In the genomic region with DNA sequence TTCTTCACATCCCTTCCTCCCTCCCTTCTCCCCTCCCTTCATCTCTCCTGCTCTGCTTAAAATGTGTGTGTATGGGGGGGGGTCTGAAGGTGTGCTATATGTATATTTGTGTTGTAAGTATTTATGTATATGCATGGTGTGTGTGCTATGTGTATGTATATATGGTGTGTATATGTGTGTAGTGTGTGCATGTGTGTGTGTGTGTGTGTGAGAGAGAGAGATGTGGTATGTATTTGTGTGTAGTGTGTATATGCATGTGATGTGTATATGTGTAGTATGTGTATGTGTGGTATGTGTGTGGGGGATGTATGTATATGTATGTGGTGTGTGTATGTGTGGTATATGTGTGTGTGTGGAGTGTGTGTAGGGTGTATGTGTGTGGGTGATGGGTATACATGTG, we compare ENCODE assay signal across 33 mouse cellular contexts. TPM values are rescaled to one million over a fixed set of nuclear protein-coding genes. Genes with fewer than 3 reads are reported as not detected.
DNase-seq lines count a peak whose midpoint lies in the region; ATAC-seq and TF ChIP-seq lines count a peak whose summit lies in the region.
"Had no signal": no experiment of that assay in that cellular context is flagged by ENCODE, and none has a peak within 500 bp of the region (broad histone marks: within the 10 kb centered on the region; RNA-seq: fewer than 3 reads in every experiment).

No protein-coding gene starts in this region.

- no peak for ATAC-seq in kidney, embryonic 14.5 days (ENCODE audit: low FRiP score, low TSS enrichment)
- peak; percentile 28; the same call in 1 of the 2 replicates for ATAC-seq in lung, embryonic 16.5 days (ENCODE audit: low read depth)
- ATAC-seq in liver, embryonic 15.5 days (ENCODE audit: insufficient read depth): 0 out of 2 replicates have a peak, but pooled peaks have one; percentile 11
- peak; percentile 42; the same call in 1 of the 2 replicates for ATAC-seq in stomach, postnatal 0 days (ENCODE audit: low FRiP score, low TSS enrichment)
- ATAC-seq: forebrain, embryonic 14.5 days; hindbrain, embryonic 16.5 days had no signal

- peaks cover 19% of the 10 kb centered on the region for H3K4me1 ChIP-seq in kidney, adult 2 months (ENCODE audit: control insufficient read depth, insufficient read depth, low read length)
- H3K4me1 ChIP-seq in kidney, embryonic 14.5 days (ENCODE audit: control insufficient read depth, insufficient read depth, low read length): no peaks in the 10 kb centered on the region
- H3K4me1 ChIP-seq in lung, embryonic 16.5 days (replicated peaks; ENCODE audit: control insufficient read depth, insufficient read depth, low read length): no peaks in the 10 kb centered on the region
- H3K4me1 ChIP-seq in lung, adult 2 months (ENCODE audit: control insufficient read depth, insufficient read depth, low read length): no peaks in the 10 kb centered on the region
- H3K4me1 ChIP-seq in liver, embryonic 15.5 days (replicated peaks): peaks cover 24% of the 10 kb centered on the region
- no peaks in the 10 kb centered on the region for H3K4me1 ChIP-seq in stomach, postnatal 0 days (replicated peaks; ENCODE audit: control insufficient read depth, insufficient read depth)
- H3K4me1 ChIP-seq: heart, embryonic 12.5 days; heart, embryonic 15.5 days; hindbrain, embryonic 13.5 days had no signal

- no peaks in the 10 kb centered on the region for H3K9me3 ChIP-seq in kidney, embryonic 14.5 days (ENCODE audit: control insufficient read depth, low read length)
- no peaks in the 10 kb centered on the region for H3K9me3 ChIP-seq in lung, embryonic 16.5 days (ENCODE audit: control insufficient read depth, low read length)
- H3K9me3 ChIP-seq in liver, embryonic 15.5 days (replicated peaks): no peaks in the 10 kb centered on the region
- H3K9me3 ChIP-seq in stomach, postnatal 0 days (ENCODE audit: control insufficient read depth, low read length): no peaks in the 10 kb centered on the region
- H3K9me3 ChIP-seq: heart, embryonic 12.5 days; heart, embryonic 15.5 days; hindbrain, embryonic 10.5 days; hindbrain, embryonic 13.5 days had no signal

- no peak overlapping the region for H3K4me3 ChIP-seq in kidney, adult 2 months (ENCODE audit: insufficient read depth, low read depth, low read length)
- H3K4me3 ChIP-seq in kidney, embryonic 14.5 days (ENCODE audit: low read length): no peak overlapping the region
- no peak overlapping the region for H3K4me3 ChIP-seq in lung, embryonic 16.5 days (ENCODE audit: low read length)
- H3K4me3 ChIP-seq in lung, adult 2 months (replicated peaks; ENCODE audit: extremely low read depth, low read depth, low read length): no peak overlapping the region
- H3K4me3 ChIP-seq in liver, embryonic 15.5 days (replicated peaks): no peak overlapping the region
- no peak overlapping the region for H3K4me3 ChIP-seq in stomach, postnatal 0 days (ENCODE audit: low read depth, low read length)
- H3K4me3 ChIP-seq: gastrocnemius, adult 2 months; heart, embryonic 12.5 days; heart, embryonic 15.5 days; hindbrain, embryonic 10.5 days; hindbrain, embryonic 13.5 days had no signal

- no peak for DNase-seq in kidney, adult 2 months
- no peak for DNase-seq in lung, adult 2 months
- no peak for DNase-seq in stomach, postnatal 0 days (ENCODE audit: low spot score)
- no peak for DNase-seq in embryo, embryonic 10.5 days (ENCODE audit: low spot score)
- DNase-seq in testis, postnatal 14 days (ENCODE audit: low spot score): no peak
- DNase-seq: adrenal gland, adult 8-10 months; adrenal gland, postnatal 25 days; B cell, adult 2 months; cerebellum, adult 8-10 months; cerebellum, postnatal 10 days; cerebellum, postnatal 36 days; forebrain, postnatal 0 days; gastrocnemius, adult 2 months; gastrocnemius, postnatal 25 days; heart, adult 18-20 months; heart, postnatal 10 days; heart, postnatal 36 days had no signal

- H3K27ac ChIP-seq in kidney, adult 2 months (ENCODE audit: insufficient read depth, low read depth, low read length): peak overlapping the region; percentile 88
- H3K27ac ChIP-seq in kidney, embryonic 14.5 days (ENCODE audit: low read depth, low read length): no peak overlapping the region
- H3K27ac ChIP-seq in lung, embryonic 16.5 days (ENCODE audit: low read length): no peak overlapping the region
- H3K27ac ChIP-seq in liver, embryonic 15.5 days (replicated peaks): no peak overlapping the region
- H3K27ac ChIP-seq in stomach, postnatal 0 days (replicated peaks): no peak overlapping the region
- H3K27ac ChIP-seq: gastrocnemius, adult 2 months; heart, embryonic 15.5 days; hindbrain, embryonic 10.5 days; hindbrain, embryonic 13.5 days had no signal

- no peaks in the 10 kb centered on the region for H3K36me3 ChIP-seq in kidney, adult 2 months (ENCODE audit: control insufficient read depth, insufficient read depth, low read length)
- no peaks in the 10 kb centered on the region for H3K36me3 ChIP-seq in kidney, embryonic 14.5 days (ENCODE audit: control insufficient read depth, insufficient read depth, low read length)
- H3K36me3 ChIP-seq in lung, embryonic 16.5 days (ENCODE audit: control insufficient read depth, insufficient read depth, low read length): no peaks in the 10 kb centered on the region
- H3K36me3 ChIP-seq in liver, embryonic 15.5 days (replicated peaks): no peaks in the 10 kb centered on the region
- H3K36me3 ChIP-seq in stomach, postnatal 0 days (ENCODE audit: control insufficient read depth, insufficient read depth, low read length): no peaks in the 10 kb centered on the region
- H3K36me3 ChIP-seq: heart, embryonic 12.5 days; heart, embryonic 15.5 days; hindbrain, embryonic 10.5 days; hindbrain, embryonic 13.5 days had no signal

- H3K4me2 ChIP-seq in kidney, embryonic 14.5 days (replicated peaks; ENCODE audit: low read depth, low read length): no peak overlapping the region
- no peak overlapping the region for H3K4me2 ChIP-seq in lung, embryonic 16.5 days (ENCODE audit: low read depth, low read length)
- no peak overlapping the region for H3K4me2 ChIP-seq in liver, embryonic 15.5 days
- H3K4me2 ChIP-seq in stomach, postnatal 0 days (replicated peaks; ENCODE audit: low read depth): no peak overlapping the region
- H3K4me2 ChIP-seq: heart, embryonic 12.5 days; heart, embryonic 15.5 days; hindbrain, embryonic 13.5 days had no signal

- TF ChIP-seq EP300 in stomach, postnatal 0 days (optimal IDR thresholded peaks at IDR 0.05): no peak

- H3K9ac ChIP-seq in kidney, embryonic 14.5 days (ENCODE audit: low read depth, low read length): no peak overlapping the region
- no peak overlapping the region for H3K9ac ChIP-seq in lung, embryonic 16.5 days (ENCODE audit: low read length)
- no peak overlapping the region for H3K9ac ChIP-seq in liver, embryonic 15.5 days
- no peak overlapping the region for H3K9ac ChIP-seq in stomach, postnatal 0 days (ENCODE audit: low read length)
- H3K9ac ChIP-seq: forebrain, postnatal 0 days; heart, embryonic 12.5 days; heart, embryonic 15.5 days; hindbrain, embryonic 13.5 days had no signal

- no peak for TF ChIP-seq POLR2A in kidney, adult 2 months (IDR thresholded peaks at IDR 0.05; ENCODE audit: low read depth, low read length)
- no peak for TF ChIP-seq POLR2A in lung, adult 2 months (IDR thresholded peaks at IDR 0.05; ENCODE audit: borderline replicate concordance, extremely low read depth, low read depth, low read length)

- no peak for TF ChIP-seq CTCF in kidney, adult 2 months (conservative IDR thresholded peaks at IDR 0.05; ENCODE audit: insufficient read depth, insufficient read length, low read depth, low read length)
- TF ChIP-seq CTCF in lung, adult 2 months (IDR thresholded peaks at IDR 0.05; ENCODE audit: insufficient read depth, low read length): no peak
- TF ChIP-seq CTCF in stomach, postnatal 0 days (IDR thresholded peaks at IDR 0.05; ENCODE audit: low read depth): no peak

- no peaks in the 10 kb centered on the region for H3K27me3 ChIP-seq in kidney, adult 2 months (replicated peaks; ENCODE audit: control insufficient read depth, insufficient read depth, low read length)
- no peaks in the 10 kb centered on the region for H3K27me3 ChIP-seq in kidney, embryonic 14.5 days (ENCODE audit: control insufficient read depth, insufficient read depth, low read length)
- H3K27me3 ChIP-seq in lung, embryonic 16.5 days (ENCODE audit: control insufficient read depth, insufficient read depth, low read depth, low read length): peaks cover 2% of the 10 kb centered on the region
- H3K27me3 ChIP-seq in liver, embryonic 15.5 days: no peaks in the 10 kb centered on the region
- no peaks in the 10 kb centered on the region for H3K27me3 ChIP-seq in stomach, postnatal 0 days (ENCODE audit: control insufficient read depth, insufficient read depth, low read length)
- H3K27me3 ChIP-seq: heart, embryonic 12.5 days; heart, embryonic 15.5 days; hindbrain, embryonic 13.5 days had no signal

RNA-seq across cellular contexts. Expression of gene Gstp3, which starts 7.5 kb away (rescaled TPM):
- polyA plus RNA-seq in kidney, adult 2 months (2012; rRNA removed): 0.72 and 2.3 TPM in 2 replicates
- polyA plus RNA-seq in kidney, embryonic 14.5 days (2014; fragmentation: Nextera tagmentation; extraction: Ambion mirVana): 0.34 TPM in 1 of 2 replicates, not detected in the other
- 0.85 and 1.9 TPM in 2 replicates for polyA plus RNA-seq in lung, embryonic 16.5 days (2015; fragmentation: Nextera tagmentation; extraction: Ambion mirVana)
- polyA plus RNA-seq in lung, adult 2 months (2012; rRNA removed): 14.4 and 15.9 TPM in 2 replicates
- polyA plus RNA-seq in liver, embryonic 15.5 days (2015; fragmentation: Nextera tagmentation; extraction: Ambion mirVana): 77.6 and 97.4 TPM in 2 replicates
- 7.1 and 9.7 TPM in 2 replicates for polyA plus RNA-seq in stomach, postnatal 0 days (2015; fragmentation: Nextera tagmentation; extraction: Ambion mirVana)
- polyA plus RNA-seq: brain, embryonic 14.5 days; cortical plate, adult 2 months; embryonic facial prominence, embryonic 11.5 days; forebrain, embryonic 11.5 days; forebrain, embryonic 14.5 days; forebrain, postnatal 0 days; frontal cortex, adult 2 months; hindbrain, embryonic 10.5 days; hindbrain, embryonic 13.5 days; hindbrain, embryonic 16.5 days had no signal

RNA-seq across cellular contexts. Expression of gene Cabp2, which starts 14.5 kb away (rescaled TPM):
- 0.66 and 0.92 TPM in 2 replicates for polyA plus RNA-seq in kidney, adult 2 months (2012; rRNA removed)
- polyA plus RNA-seq in kidney, embryonic 14.5 days (2014; fragmentation: Nextera tagmentation; extraction: Ambion mirVana): not detected in 2 replicates
- polyA plus RNA-seq in lung, embryonic 16.5 days (2015; fragmentation: Nextera tagmentation; extraction: Ambion mirVana): not detected in 2 replicates
- 0.86 and 0.91 TPM in 2 replicates for polyA plus RNA-seq in lung, adult 2 months (2012; rRNA removed)
- 0.29 and 0.38 TPM in 2 replicates for polyA plus RNA-seq in liver, embryonic 15.5 days (2015; fragmentation: Nextera tagmentation; extraction: Ambion mirVana)
- polyA plus RNA-seq in stomach, postnatal 0 days (2015; fragmentation: Nextera tagmentation; extraction: Ambion mirVana): not detected in 2 replicates
- polyA plus RNA-seq: brain, embryonic 14.5 days; cortical plate, adult 2 months; embryonic facial prominence, embryonic 11.5 days; embryonic facial prominence, embryonic 14.5 days; forebrain, embryonic 11.5 days; forebrain, embryonic 14.5 days; forebrain, postnatal 0 days; frontal cortex, adult 2 months; gonadal fat pad, adult 2 months; heart, embryonic 12.5 days; heart, embryonic 15.5 days; hindbrain, embryonic 10.5 days; hindbrain, embryonic 13.5 days; hindbrain, embryonic 16.5 days had no signal

RNA-seq across cellular contexts. Expression of gene Gstp2, which starts 21.1 kb away (rescaled TPM):
- polyA plus RNA-seq in kidney, adult 2 months (2012; rRNA removed): 11.5 and 36.0 TPM in 2 replicates
- 1.4 and 5.3 TPM in 2 replicates for polyA plus RNA-seq in kidney, embryonic 14.5 days (2014; fragmentation: Nextera tagmentation; extraction: Ambion mirVana)
- polyA plus RNA-seq in lung, embryonic 16.5 days (2015; fragmentation: Nextera tagmentation; extraction: Ambion mirVana): 3.5 and 5.0 TPM in 2 replicates
- 47.4 and 87.8 TPM in 2 replicates for polyA plus RNA-seq in lung, adult 2 months (2012; rRNA removed)
- polyA plus RNA-seq in liver, embryonic 15.5 days (2015; fragmentation: Nextera tagmentation; extraction: Ambion mirVana): 7.7 and 8.0 TPM in 2 replicates
- polyA plus RNA-seq in stomach, postnatal 0 days (2015; fragmentation: Nextera tagmentation; extraction: Ambion mirVana): 85.2 and 93.1 TPM in 2 replicates

RNA-seq across cellular contexts. Expression of gene Gstp1, which starts 29.1 kb away (rescaled TPM):
- polyA plus RNA-seq in kidney, adult 2 months (2012; rRNA removed): 686 and 745 TPM in 2 replicates
- 518 and 527 TPM in 2 replicates for polyA plus RNA-seq in kidney, embryonic 14.5 days (2014; fragmentation: Nextera tagmentation; extraction: Ambion mirVana)
- 432 and 433 TPM in 2 replicates for polyA plus RNA-seq in lung, embryonic 16.5 days (2015; fragmentation: Nextera tagmentation; extraction: Ambion mirVana)
- polyA plus RNA-seq in lung, adult 2 months (2012; rRNA removed): 480 and 656 TPM in 2 replicates
- polyA plus RNA-seq in liver, embryonic 15.5 days (2015; fragmentation: Nextera tagmentation; extraction: Ambion mirVana): 752 and 794 TPM in 2 replicates
- polyA plus RNA-seq in stomach, postnatal 0 days (2015; fragmentation: Nextera tagmentation; extraction: Ambion mirVana): 1,012 and 1,081 TPM in 2 replicates

RNA-seq across cellular contexts. Expression of gene Cdk2ap2, which starts 30.1 kb away (rescaled TPM):
- 134 and 138 TPM in 2 replicates for polyA plus RNA-seq in kidney, adult 2 months (2012; rRNA removed)
- 116 and 121 TPM in 2 replicates for polyA plus RNA-seq in kidney, embryonic 14.5 days (2014; fragmentation: Nextera tagmentation; extraction: Ambion mirVana)
- 111 and 128 TPM in 2 replicates for polyA plus RNA-seq in lung, embryonic 16.5 days (2015; fragmentation: Nextera tagmentation; extraction: Ambion mirVana)
- 200 and 245 TPM in 2 replicates for polyA plus RNA-seq in lung, adult 2 months (2012; rRNA removed)
- 115 and 127 TPM in 2 replicates for polyA plus RNA-seq in liver, embryonic 15.5 days (2015; fragmentation: Nextera tagmentation; extraction: Ambion mirVana)
- 129 and 134 TPM in 2 replicates for polyA plus RNA-seq in stomach, postnatal 0 days (2015; fragmentation: Nextera tagmentation; extraction: Ambion mirVana)
